Mouse (Mus musculus) kidney, embryonic 14.5 days (tissue): ENCODE measurements around the gene Rasa3. TPM values are rescaled to one million over a fixed set of nuclear protein-coding genes. Genes with fewer than 3 reads are reported as not detected.

Source experiments
- ATAC-seq: fragments of 200-750 bp; cut with Nextera tagmentation; 2 replicates; pipeline ENCODE4 v1.8.0; 2017; ENCODE audit warnings: moderate number of reproducible peaks, mild to moderate bottlenecking, moderate TSS enrichment, moderate library complexity; ENCODE audit not compliant: low FRiP score, low TSS enrichment
- H3K27ac ChIP-seq: fragments of 300-500 bp; sonication (generic); 2 replicates; pipeline ENCODE4 v1.5.1; 2014; ENCODE audit warnings: low read depth, mild to moderate bottlenecking, low read length, moderate library complexity, mixed read lengths
- H3K27me3 ChIP-seq: fragments of 300-500 bp; sonication (generic); 2 replicates; pipeline ENCODE4 v1.6.1; 2014; ENCODE audit warnings: mild to moderate bottlenecking, low read length; ENCODE audit not compliant: control insufficient read depth, insufficient read depth
- H3K36me3 ChIP-seq: fragments of 300-500 bp; sonication (generic); 2 replicates; pipeline ENCODE4 v1.6.1; 2014; ENCODE audit warnings: low read length, mixed read lengths; ENCODE audit not compliant: control insufficient read depth, insufficient read depth
- H3K4me1 ChIP-seq: fragments of 300-500 bp; sonication (generic); 2 replicates; pipeline ENCODE4 v1.6.1; 2014; ENCODE audit warnings: low read length, mixed read lengths; ENCODE audit not compliant: control insufficient read depth, insufficient read depth
- H3K4me2 ChIP-seq: fragments of 300-500 bp; sonication (generic); replicated peaks from 2 replicates; pipeline ENCODE4 v1.6.1; 2014; ENCODE audit warnings: low read depth, mild to moderate bottlenecking, low read length
- H3K4me3 ChIP-seq: fragments of 300-500 bp; sonication (generic); 2 replicates; pipeline ENCODE4 v1.5.1; 2014; ENCODE audit warnings: mild to moderate bottlenecking, low read length
- H3K9ac ChIP-seq: fragments of 300-500 bp; sonication (generic); 2 replicates; pipeline ENCODE4 v1.6.1; 2014; ENCODE audit warnings: low read depth, mild to moderate bottlenecking, low read length, moderate library complexity
- H3K9me3 ChIP-seq: fragments of 300-500 bp; sonication (generic); 2 replicates; pipeline ENCODE4 v1.6.1; 2016; ENCODE audit warnings: low read length; ENCODE audit not compliant: control insufficient read depth
- WGBS: fragments of 180-500 bp; shearing (Covaris S2); extraction: QIAGEN DNeasy Blood & Tissue Kit; methylation state at CpG from one replicate; pipeline ENCODE4 v1.1.7; 2014; 5-methylcytosine and 5-hydroxymethylcytosine counted together
- polyA plus RNA-seq: library from polyadenylated mRNA; unstranded; fragments of >200 nt; fragmentation: Nextera tagmentation; extraction: Ambion mirVana; gene quantifications from 2 replicates; pipeline ENCODE4 v1.2.1, GENCODE M21; 2014

Rasa3 gene
- polyA plus RNA-seq, 1 experiment from 2014 or later, result 20.2 TPM

- Histone ChIP-seq H3K4me1 (peaks cover 23% of the 10 kb centered on the region), H3K27me3 (no peaks in the 10 kb centered on the region), H3K4me2 (no peak overlapping the region), H3K36me3 (no peaks in the 10 kb centered on the region), H3K27ac (no peak overlapping the region; the same call in 1 of the 2 replicates), H3K9ac (no peak overlapping the region), H3K4me3 (no peak overlapping the region), H3K9me3 (no peaks in the 10 kb centered on the region)
- no peak for ATAC-seq
- 65% methylated on average over 10 of the region's 10 CpGs for WGBS
Measured at GRCm38 (mm10) chr8:13623911-13624421, 53.4 kb downstream of the Rasa3 start.

DNA sequence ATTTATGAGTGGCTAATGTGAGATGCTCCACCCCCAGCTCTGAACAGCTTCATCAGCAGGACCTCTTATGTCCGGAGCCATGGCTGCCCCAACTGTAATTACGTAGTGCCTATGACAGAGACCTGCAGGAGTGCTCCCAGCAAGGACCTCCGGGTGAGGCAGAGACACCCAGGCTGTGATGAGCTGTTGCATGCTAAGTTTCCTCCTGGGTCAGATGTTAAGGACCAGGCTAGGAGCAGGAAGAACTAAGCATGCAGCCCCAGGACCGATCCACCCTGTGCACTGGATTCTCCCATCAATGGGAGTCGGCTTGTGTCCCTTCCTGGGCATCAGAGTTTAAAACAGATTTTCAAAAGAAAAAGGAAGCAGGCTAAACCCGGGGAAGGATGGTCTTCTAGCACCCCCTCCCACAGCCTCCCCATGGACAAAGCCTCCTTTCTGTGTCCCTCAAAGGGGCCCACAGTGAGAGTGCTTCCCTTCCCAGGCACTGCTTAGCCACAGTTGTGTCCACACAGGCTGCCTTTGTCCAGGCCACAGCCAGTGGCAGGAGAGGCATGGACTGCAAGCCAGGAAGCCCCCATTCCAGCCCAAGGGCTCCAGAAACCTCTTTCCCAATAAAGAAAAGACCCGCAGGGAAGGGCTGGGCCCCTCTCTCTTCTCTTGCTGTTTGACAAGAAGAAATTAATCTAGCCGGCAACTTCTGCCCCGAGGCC, 54.2 kb downstream of the Rasa3 start:
- H3K9me3 ChIP-seq, result no peaks in the 10 kb centered on the region
- no peak; the same call in 1 of the 2 replicates for ATAC-seq
- no peak overlapping the region for H3K4me2 ChIP-seq
- WGBS, result 51% methylated on average over 9 of the region's 9 CpGs
- no peaks in the 10 kb centered on the region for H3K27me3 ChIP-seq
- no peaks in the 10 kb centered on the region for H3K36me3 ChIP-seq
- no peak overlapping the region for H3K27ac ChIP-seq
- peaks cover 23% of the 10 kb centered on the region for H3K4me1 ChIP-seq
- no peak overlapping the region; the same call in 1 of the 2 replicates for H3K9ac ChIP-seq
- H3K4me3 ChIP-seq, result no peak overlapping the region

DNA sequence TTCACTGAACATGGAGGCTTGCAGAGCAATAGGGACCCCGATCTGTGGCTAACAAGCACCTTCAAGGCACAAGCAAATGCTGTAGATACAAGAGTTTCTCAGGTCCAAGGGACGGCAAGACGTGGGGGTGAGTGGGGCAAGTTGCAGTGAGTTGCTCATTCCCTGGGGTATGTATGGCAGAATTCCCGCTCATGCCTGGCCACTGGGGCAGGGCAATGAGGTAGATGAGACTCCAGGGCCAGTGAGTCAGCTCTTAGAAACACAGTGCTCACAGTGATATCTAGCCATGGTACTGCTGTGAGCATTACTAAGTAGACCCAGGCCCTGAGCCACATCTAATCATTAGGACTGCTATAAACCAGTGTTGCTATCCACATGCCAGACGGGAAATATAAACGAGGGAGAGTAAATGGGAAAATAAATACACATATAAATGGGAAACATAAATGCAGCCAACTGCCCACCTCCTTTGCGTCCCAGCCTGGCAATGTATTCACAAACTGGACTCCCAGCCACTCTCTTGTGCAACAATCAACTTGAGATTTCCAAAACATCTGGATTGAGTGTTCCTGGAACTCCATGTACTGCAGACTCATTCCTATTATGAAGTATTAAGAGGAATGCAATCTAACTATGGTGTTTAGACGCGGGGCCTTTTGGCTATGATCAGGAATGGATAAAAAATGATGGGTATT, 57.0 kb downstream of the Rasa3 start:
- Histone ChIP-seq H3K27ac (no peak overlapping the region), H3K4me1 (peaks cover 23% of the 10 kb centered on the region), H3K4me2 (no peak overlapping the region), H3K27me3 (no peaks in the 10 kb centered on the region), H3K36me3 (no peaks in the 10 kb centered on the region), H3K9ac (no peak overlapping the region), H3K4me3 (no peak overlapping the region), H3K9me3 (no peaks in the 10 kb centered on the region)
- no peak for ATAC-seq
- 94% methylated on average over 9 of the region's 9 CpGs for WGBS

GRCm38 (mm10) chr8:13616831-13617505, 60.4 kb downstream of the Rasa3 start:
- H3K9me3 ChIP-seq, result no peaks in the 10 kb centered on the region
- 85% methylated on average over 17 of the region's 17 CpGs for WGBS
- H3K36me3 ChIP-seq, result no peaks in the 10 kb centered on the region; the same call in 1 of the 2 replicates
- no peak overlapping the region for H3K4me3 ChIP-seq
- H3K27ac ChIP-seq, result no peak overlapping the region
- H3K4me1 ChIP-seq, result no peaks in the 10 kb centered on the region
- no peak overlapping the region for H3K4me2 ChIP-seq
- no peak for ATAC-seq
- no peaks in the 10 kb centered on the region for H3K27me3 ChIP-seq
- H3K9ac ChIP-seq, result no peak overlapping the region

DNA sequence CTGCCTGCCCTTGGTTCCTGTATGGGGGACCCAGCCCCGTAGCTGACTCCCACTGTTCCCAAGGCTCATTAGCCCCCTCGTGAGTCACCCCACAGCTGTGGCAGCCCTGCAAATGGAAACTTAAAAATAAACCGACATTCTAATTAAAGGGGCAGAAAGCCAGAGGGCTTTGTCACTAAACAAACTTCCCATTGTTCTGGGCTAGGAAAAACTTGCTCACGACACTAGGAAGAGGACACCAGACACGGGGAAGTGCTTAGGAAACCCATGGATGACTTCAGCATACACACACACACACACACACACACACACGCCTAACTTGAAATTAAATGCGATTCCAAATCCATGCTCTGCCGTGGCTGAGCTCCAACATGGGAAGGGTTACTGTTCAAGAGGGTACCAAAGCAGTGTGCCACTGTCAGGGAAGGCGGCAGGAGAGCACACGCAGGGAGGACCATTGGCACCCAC, 62.4 kb downstream of the Rasa3 start:
- Histone ChIP-seq H3K27ac (no peak overlapping the region), H3K9me3 (no peaks in the 10 kb centered on the region), H3K4me1 (no peaks in the 10 kb centered on the region), H3K9ac (no peak overlapping the region), H3K27me3 (no peaks in the 10 kb centered on the region), H3K4me3 (no peak overlapping the region), H3K4me2 (no peak overlapping the region), H3K36me3 (no peaks in the 10 kb centered on the region; the same call in 1 of the 2 replicates)
- ATAC-seq, result no peak
- WGBS, result 47% methylated on average over 10 of the region's 10 CpGs

- Histone ChIP-seq H3K27ac (no peak overlapping the region), H3K9ac (no peak overlapping the region), H3K36me3 (no peaks in the 10 kb centered on the region; the same call in 1 of the 2 replicates), H3K4me2 (no peak overlapping the region), H3K27me3 (no peaks in the 10 kb centered on the region), H3K4me1 (no peaks in the 10 kb centered on the region), H3K9me3 (no peaks in the 10 kb centered on the region), H3K4me3 (no peak overlapping the region)
- WGBS, result 89% methylated on average over 9 of the region's 9 CpGs
- ATAC-seq, result no peak
Measured at GRCm38 (mm10) chr8:13614136-13614535, 63.3 kb downstream of the Rasa3 start.

DNA sequence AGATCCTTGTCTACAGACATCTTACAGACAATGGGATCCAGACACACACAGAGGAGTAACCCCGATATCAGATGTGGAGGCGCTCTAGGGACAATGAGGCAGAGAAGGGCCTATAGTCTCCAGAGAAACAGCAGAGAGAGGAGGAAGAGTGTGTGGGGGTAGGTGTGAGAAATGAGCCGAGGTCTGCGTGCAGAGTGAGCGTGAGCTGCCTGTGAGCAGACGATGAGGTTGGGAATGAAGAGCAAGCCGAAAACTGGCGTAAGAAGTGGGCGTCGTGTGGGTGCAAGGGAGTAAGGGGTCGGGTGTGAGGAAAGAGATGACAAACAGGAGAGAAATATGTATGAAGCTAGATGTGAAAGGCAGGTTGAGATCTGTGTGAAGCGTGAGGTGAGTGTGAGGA, 65.7 kb downstream of the Rasa3 start:
- Histone ChIP-seq H3K4me1 (no peaks in the 10 kb centered on the region), H3K36me3 (no peaks in the 10 kb centered on the region; the same call in 1 of the 2 replicates)
- 93% methylated on average over 12 of the region's 12 CpGs for WGBS

DNA sequence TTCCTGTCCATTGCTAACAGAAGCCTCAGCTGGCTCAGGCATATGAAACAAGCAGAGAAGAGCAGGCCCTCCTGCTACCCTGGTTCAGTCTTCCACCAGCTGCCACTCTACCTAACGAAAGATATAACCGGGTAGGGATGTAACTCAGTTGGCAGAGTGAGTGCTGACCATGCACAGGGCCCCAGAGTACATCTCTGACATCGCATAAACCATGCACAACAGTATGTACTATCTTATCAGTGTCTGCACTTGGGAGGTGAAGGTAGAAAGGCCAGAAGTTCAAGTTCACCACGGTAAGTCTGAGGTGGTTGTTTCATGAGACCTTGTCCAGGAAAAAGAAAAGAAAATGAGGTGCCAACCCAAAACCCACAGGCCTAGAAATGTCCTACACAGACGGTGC, 67.4 kb downstream of the Rasa3 start:
- Histone ChIP-seq H3K36me3 (no peaks in the 10 kb centered on the region; the same call in 1 of the 2 replicates), H3K4me3 (no peak overlapping the region), H3K27me3 (no peaks in the 10 kb centered on the region), H3K4me2 (no peak overlapping the region), H3K27ac (no peak overlapping the region), H3K9ac (no peak overlapping the region), H3K9me3 (no peaks in the 10 kb centered on the region), H3K4me1 (no peaks in the 10 kb centered on the region)
- ATAC-seq, result no peak
- WGBS, result 83% methylated on average over 5 of the region's 5 CpGs

More for the DNA sequence above, 65.7 kb downstream of the Rasa3 start:
- no peak overlapping the region for H3K27ac ChIP-seq
- H3K9ac ChIP-seq, result no peak overlapping the region
- H3K4me2 ChIP-seq, result no peak overlapping the region
- no peak for ATAC-seq
- H3K27me3 ChIP-seq, result no peaks in the 10 kb centered on the region
- no peaks in the 10 kb centered on the region for H3K9me3 ChIP-seq
- no peak overlapping the region for H3K4me3 ChIP-seq
